Mouse (Mus musculus) hindbrain, embryonic 15.5 days (tissue): ENCODE measurements at regions not wholly inside any gene's neighbourhood (a gene's known extent, or its start where the extent isn't known, plus 50 kb on each side); places are given as distances from the start of the nearest gene placed in this dataset.
A peak's percentile ranks its signal among the peaks of the same experiment; 100 is the strongest.

ENCODE experiments used
- ATAC-seq: fragments of 200-750 bp; cut with Nextera tagmentation; 2 replicates; pipeline ENCODE4 v1.8.0; 2017; ENCODE audit warnings: low read depth, moderate number of reproducible peaks, moderate TSS enrichment; ENCODE audit not compliant: low FRiP score
- H3K27ac ChIP-seq: fragments of 300-500 bp; sonication (generic); replicated peaks from 2 replicates; pipeline ENCODE4 v1.5.1; 2015; ENCODE audit warnings: mild to moderate bottlenecking, inconsistent platforms
- H3K27me3 ChIP-seq: fragments of 300-500 bp; sonication (generic); 2 replicates; pipeline ENCODE4 v1.6.1; 2015; ENCODE audit warnings: control low read depth, inconsistent platforms
- H3K36me3 ChIP-seq: fragments of 300-500 bp; sonication (generic); 2 replicates; pipeline ENCODE4 v1.6.1; 2015; ENCODE audit warnings: control low read depth, inconsistent platforms
- H3K4me1 ChIP-seq: fragments of 300-500 bp; sonication (generic); replicated peaks from 2 replicates; pipeline ENCODE4 v1.6.1; 2015; ENCODE audit warnings: control low read depth, inconsistent platforms
- H3K4me2 ChIP-seq: fragments of 300-500 bp; sonication (generic); 2 replicates; pipeline ENCODE4 v1.6.1; 2015; ENCODE audit warnings: moderate library complexity, mild to moderate bottlenecking, inconsistent platforms
- H3K4me3 ChIP-seq: fragments of 300-500 bp; sonication (generic); 2 replicates; pipeline ENCODE4 v1.5.1; 2015; ENCODE audit warnings: mild to moderate bottlenecking, inconsistent platforms
- H3K9ac ChIP-seq: fragments of 300-500 bp; sonication (generic); 2 replicates; pipeline ENCODE4 v1.6.1; 2015; ENCODE audit warnings: inconsistent platforms
- H3K9me3 ChIP-seq: fragments of 300-500 bp; sonication (generic); 2 replicates; pipeline ENCODE4 v1.6.1; 2016; ENCODE audit warnings: control low read depth, inconsistent platforms
- WGBS: fragments of 180-500 bp; shearing (Covaris S2); methylation state at CpG from one replicate; pipeline ENCODE4 v1.1.7; 2015; 5-methylcytosine and 5-hydroxymethylcytosine counted together

- Histone ChIP-seq H3K9ac (no peak overlapping the region), H3K27me3 (no peaks in the 10 kb centered on the region), H3K9me3 (no peaks in the 10 kb centered on the region), H3K4me2 (no peak overlapping the region), H3K27ac (no peak overlapping the region), H3K4me3 (no peak overlapping the region), H3K36me3 (no peaks in the 10 kb centered on the region), H3K4me1 (0 out of 2 replicates have a peak, but pooled peaks cover 4% of the 10 kb centered on the region)
- ATAC-seq, result no peak
- WGBS, result 67% methylated on average over 5 of the region's 5 CpGs
Measured at GRCm38 (mm10) chr1:73755791-73756190, 368.5 kb downstream of the Tns1 start.

GRCm38 (mm10) chr1:73754928-73755327 is 369.3 kb downstream of the Tns1 start:
- Histone ChIP-seq H3K9ac (no peak overlapping the region), H3K36me3 (no peaks in the 10 kb centered on the region), H3K27me3 (no peaks in the 10 kb centered on the region), H3K4me2 (no peak overlapping the region), H3K9me3 (no peaks in the 10 kb centered on the region), H3K4me3 (no peak overlapping the region), H3K27ac (no peak overlapping the region), H3K4me1 (0 out of 2 replicates have a peak, but pooled peaks cover 4% of the 10 kb centered on the region)
- WGBS, result 47% methylated on average over 2 of the region's 2 CpGs
- no peak for ATAC-seq

- no peaks in the 10 kb centered on the region for H3K36me3 ChIP-seq
- H3K27ac ChIP-seq, result no peak overlapping the region
- H3K4me3 ChIP-seq, result no peak overlapping the region
- H3K9ac ChIP-seq, result no peak overlapping the region
- no peaks in the 10 kb centered on the region for H3K27me3 ChIP-seq
- no peaks in the 10 kb centered on the region for H3K4me1 ChIP-seq
- ATAC-seq, result no peak
- no peak overlapping the region for H3K4me2 ChIP-seq
- H3K9me3 ChIP-seq, result no peaks in the 10 kb centered on the region
- WGBS, result 90% methylated on average over 2 of the region's 2 CpGs
Measured at GRCm38 (mm10) chr1:73753157-73753556, 371.1 kb downstream of the Tns1 start.

- H3K4me2 ChIP-seq, result no peak overlapping the region
- H3K27me3 ChIP-seq, result no peaks in the 10 kb centered on the region
- no peak overlapping the region for H3K4me3 ChIP-seq
- no peak for ATAC-seq
- H3K9ac ChIP-seq, result no peak overlapping the region
- H3K36me3 ChIP-seq, result no peaks in the 10 kb centered on the region
- H3K27ac ChIP-seq, result no peak overlapping the region
- no peaks in the 10 kb centered on the region for H3K9me3 ChIP-seq
- H3K4me1 ChIP-seq, result peaks cover 10% of the 10 kb centered on the region; the same call in 1 of the 2 replicates
Measured at GRCm38 (mm10) chr1:73748702-73749101, 375.5 kb downstream of the Tns1 start.

GRCm38 (mm10) chr1:73744555-73745234 is 379.6 kb downstream of the Tns1 start:
- no peak overlapping the region for H3K9ac ChIP-seq
- H3K36me3 ChIP-seq, result no peaks in the 10 kb centered on the region
- no peak for ATAC-seq
- no peaks in the 10 kb centered on the region for H3K9me3 ChIP-seq
- WGBS, result 59% methylated on average over 4 of the region's 4 CpGs
- peaks cover 11% of the 10 kb centered on the region; the same call in 1 of the 2 replicates for H3K4me1 ChIP-seq
- H3K27me3 ChIP-seq, result no peaks in the 10 kb centered on the region
- no peak overlapping the region for H3K4me2 ChIP-seq
- H3K27ac ChIP-seq, result peak overlapping the region; percentile 28; the same call in 1 of the 2 replicates
- H3K4me3 ChIP-seq, result no peak overlapping the region

- H3K27me3 ChIP-seq, result no peaks in the 10 kb centered on the region
- peak; percentile 68; the same call in 1 of the 2 replicates for ATAC-seq
- WGBS, result 15% methylated on average over 6 of the region's 6 CpGs
- H3K9ac ChIP-seq, result no peak overlapping the region
- H3K36me3 ChIP-seq, result no peaks in the 10 kb centered on the region
- H3K4me3 ChIP-seq, result no peak overlapping the region
- no peak overlapping the region for H3K4me2 ChIP-seq
- H3K27ac ChIP-seq, result peak overlapping the region; percentile 37
- no peaks in the 10 kb centered on the region for H3K9me3 ChIP-seq
- H3K4me1 ChIP-seq, result peaks cover 11% of the 10 kb centered on the region; the same call in 1 of the 2 replicates
Measured at GRCm38 (mm10) chr1:73743737-73744554, 380.3 kb downstream of the Tns1 start.

- Histone ChIP-seq H3K9ac (no peak overlapping the region), H3K4me1 (no peaks in the 10 kb centered on the region), H3K27ac (no peak overlapping the region), H3K36me3 (no peaks in the 10 kb centered on the region), H3K4me2 (no peak overlapping the region), H3K4me3 (no peak overlapping the region), H3K27me3 (no peaks in the 10 kb centered on the region), H3K9me3 (no peaks in the 10 kb centered on the region)
- ATAC-seq, result no peak
Measured at GRCm38 (mm10) chr1:73737083-73737482, 387.2 kb downstream of the Tns1 start.

- Histone ChIP-seq H3K4me2 (no peak overlapping the region), H3K27ac (no peak overlapping the region), H3K9me3 (no peaks in the 10 kb centered on the region), H3K36me3 (no peaks in the 10 kb centered on the region), H3K9ac (no peak overlapping the region), H3K27me3 (no peaks in the 10 kb centered on the region), H3K4me1 (no peaks in the 10 kb centered on the region), H3K4me3 (no peak overlapping the region)
- 88% methylated on average over 1 of the region's 1 CpGs for WGBS
- ATAC-seq, result no peak
Measured at GRCm38 (mm10) chr1:73728377-73728776, 395.9 kb downstream of the Tns1 start.

GRCm38 (mm10) chr1:73727781-73728180 is 396.5 kb downstream of the Tns1 start:
- Histone ChIP-seq H3K9ac (no peak overlapping the region), H3K36me3 (no peaks in the 10 kb centered on the region), H3K4me3 (no peak overlapping the region), H3K4me2 (no peak overlapping the region), H3K27ac (no peak overlapping the region), H3K27me3 (no peaks in the 10 kb centered on the region), H3K9me3 (no peaks in the 10 kb centered on the region), H3K4me1 (no peaks in the 10 kb centered on the region)
- ATAC-seq, result no peak

GRCm38 (mm10) chr1:73726658-73727057 is 397.6 kb downstream of the Tns1 start:
- no peaks in the 10 kb centered on the region for H3K36me3 ChIP-seq
- WGBS, result 95% methylated on average over 2 of the region's 2 CpGs
- H3K9ac ChIP-seq, result no peak overlapping the region
- H3K27ac ChIP-seq, result no peak overlapping the region
- H3K4me3 ChIP-seq, result no peak overlapping the region
- H3K4me1 ChIP-seq, result no peaks in the 10 kb centered on the region
- no peak overlapping the region for H3K4me2 ChIP-seq
- no peaks in the 10 kb centered on the region for H3K9me3 ChIP-seq
- H3K27me3 ChIP-seq, result no peaks in the 10 kb centered on the region
- no peak for ATAC-seq

- H3K9ac ChIP-seq, result no peak overlapping the region
- H3K4me3 ChIP-seq, result no peak overlapping the region
- no peaks in the 10 kb centered on the region for H3K36me3 ChIP-seq
- 93% methylated on average over 1 of the region's 1 CpGs for WGBS
- no peak overlapping the region for H3K4me2 ChIP-seq
- H3K4me1 ChIP-seq, result no peaks in the 10 kb centered on the region
- no peaks in the 10 kb centered on the region for H3K9me3 ChIP-seq
- H3K27me3 ChIP-seq, result no peaks in the 10 kb centered on the region
- ATAC-seq, result no peak
- H3K27ac ChIP-seq, result no peak overlapping the region
Measured at GRCm38 (mm10) chr1:73725486-73725885, 398.8 kb downstream of the Tns1 start.

GRCm38 (mm10) chr1:73724551-73724950 is 399.7 kb downstream of the Tns1 start:
- Histone ChIP-seq H3K4me2 (no peak overlapping the region), H3K9me3 (no peaks in the 10 kb centered on the region), H3K36me3 (no peaks in the 10 kb centered on the region), H3K9ac (no peak overlapping the region), H3K4me1 (no peaks in the 10 kb centered on the region), H3K27me3 (no peaks in the 10 kb centered on the region), H3K27ac (no peak overlapping the region), H3K4me3 (no peak overlapping the region)
- 77% methylated on average over 2 of the region's 2 CpGs for WGBS
- ATAC-seq, result no peak
